Mouse (Mus musculus): ENCODE measurements around the gene Fbxw8. TPM values are rescaled to one million over a fixed set of nuclear protein-coding genes. Genes with fewer than 3 reads are reported as not detected.

Fbxw8 gene
- total and polyA plus RNA-seq, 2 experiments, result 15.9 to 31.7 TPM

DNA sequence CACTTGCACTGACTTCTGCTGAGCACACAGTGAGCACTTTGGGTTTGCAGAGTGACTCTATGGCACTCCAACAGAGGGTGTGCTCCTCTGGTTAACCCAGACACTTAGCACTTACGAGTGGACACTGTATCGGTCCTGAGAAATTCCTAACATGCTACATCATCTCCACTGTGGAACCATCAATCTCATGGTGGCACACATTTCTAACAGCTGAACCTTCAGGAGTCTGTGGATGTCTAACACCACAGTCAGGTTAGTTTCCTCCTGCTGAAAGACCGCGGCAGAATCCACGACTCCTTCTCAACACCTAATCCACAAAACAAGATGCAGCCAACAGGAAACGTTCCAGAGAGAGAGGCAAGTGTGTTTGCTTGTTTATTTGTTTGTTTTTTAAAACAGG, 76.7 kb downstream of the Fbxw8 start:
- Histone ChIP-seq H3K4me3 (ENCODE audit: insufficient read depth, low read depth, low read length) (no peak overlapping the region), H3K27ac (replicated peaks; ENCODE audit: insufficient read depth, low read depth, low read length) (no peak overlapping the region), H3K9ac (ENCODE audit: low read depth, low read length) (no peak overlapping the region), H3K36me3 (ENCODE audit: control insufficient read depth, insufficient read depth, low read length) (no peaks in the 10 kb centered on the region), H3K4me1 (ENCODE audit: control insufficient read depth, insufficient read depth, low read length) (no peaks in the 10 kb centered on the region), H3K79me2 (ENCODE audit: control insufficient read depth, insufficient read depth, low read length) (no peaks in the 10 kb centered on the region), H3K27me3 (ENCODE audit: control insufficient read depth, insufficient read depth, low read length) (no peaks in the 10 kb centered on the region)
- no peak for DNase-seq (ENCODE audit: extremely low read depth, low read depth, low spot score)
- 90% methylated on average over 6 of the region's 6 CpGs for WGBS
- TF ChIP-seq CTCF (IDR thresholded peaks at IDR 0.05; ENCODE audit: low read depth, low read length) (no peak), POLR2A (IDR thresholded peaks at IDR 0.05; ENCODE audit: extremely low read depth, insufficient read depth, low read length) (no peak)

DNA sequence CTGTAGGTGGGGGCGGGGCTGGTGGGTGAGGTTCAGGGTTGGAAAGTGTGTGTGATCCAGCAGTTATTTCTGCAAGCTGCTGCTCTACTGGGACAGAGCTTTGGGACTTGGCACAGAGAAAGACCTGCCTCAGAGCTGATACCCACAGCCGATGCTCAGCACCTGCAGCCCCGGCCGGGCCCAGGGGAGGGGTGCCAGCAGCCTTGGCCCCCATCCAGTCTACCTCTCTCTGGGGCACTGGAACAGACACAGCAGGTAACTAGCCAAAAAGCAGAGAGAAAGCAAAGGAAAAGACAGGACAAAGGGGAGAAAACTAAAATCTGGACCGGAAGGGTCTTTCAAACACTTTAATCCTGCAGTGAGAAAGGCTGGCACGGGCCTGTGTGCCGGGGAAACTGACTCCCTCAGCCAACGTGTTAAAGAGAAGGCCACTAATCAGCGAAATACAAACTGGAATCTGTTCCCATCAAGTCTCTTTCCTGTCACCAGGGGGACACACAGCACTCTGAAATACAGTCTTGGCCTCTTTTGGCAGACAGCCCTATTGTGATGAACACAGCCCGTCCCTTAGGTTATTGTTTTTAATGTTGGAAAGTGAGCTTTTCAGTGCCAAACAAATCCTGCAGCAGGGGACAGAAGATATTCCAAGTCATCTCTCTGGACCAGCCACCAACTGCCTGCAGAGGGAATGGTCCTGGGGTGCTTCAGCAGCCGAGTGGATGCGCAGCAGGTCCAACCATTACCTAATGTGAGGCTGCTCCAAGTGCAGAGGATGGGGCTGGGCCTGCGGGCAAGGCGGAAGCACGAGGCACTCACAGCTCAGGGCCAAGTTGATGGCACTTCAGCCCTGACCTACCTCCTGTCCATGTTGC, 78.3 kb downstream of the Fbxw8 start:
- no peak overlapping the region for H3K4me3 ChIP-seq (ENCODE audit: insufficient read depth, low read depth, low read length)
- WGBS, result 89% methylated on average over 15 of the region's 15 CpGs
- TF ChIP-seq POLR2A (IDR thresholded peaks at IDR 0.05; ENCODE audit: extremely low read depth, insufficient read depth, low read length), result no peak
- no peak for TF ChIP-seq CTCF (IDR thresholded peaks at IDR 0.05; ENCODE audit: low read depth, low read length)
- H3K9ac ChIP-seq (ENCODE audit: low read depth, low read length), result no peak overlapping the region
- H3K27me3 ChIP-seq (ENCODE audit: control insufficient read depth, insufficient read depth, low read length), result no peaks in the 10 kb centered on the region
- no peak overlapping the region for H3K27ac ChIP-seq (replicated peaks; ENCODE audit: insufficient read depth, low read depth, low read length)
- no peaks in the 10 kb centered on the region for H3K79me2 ChIP-seq (ENCODE audit: control insufficient read depth, insufficient read depth, low read length)
- H3K4me1 ChIP-seq (ENCODE audit: control insufficient read depth, insufficient read depth, low read length), result no peaks in the 10 kb centered on the region
- no peaks in the 10 kb centered on the region for H3K36me3 ChIP-seq (ENCODE audit: control insufficient read depth, insufficient read depth, low read length)
- no peak for DNase-seq (ENCODE audit: extremely low read depth, low read depth, low spot score)

DNA sequence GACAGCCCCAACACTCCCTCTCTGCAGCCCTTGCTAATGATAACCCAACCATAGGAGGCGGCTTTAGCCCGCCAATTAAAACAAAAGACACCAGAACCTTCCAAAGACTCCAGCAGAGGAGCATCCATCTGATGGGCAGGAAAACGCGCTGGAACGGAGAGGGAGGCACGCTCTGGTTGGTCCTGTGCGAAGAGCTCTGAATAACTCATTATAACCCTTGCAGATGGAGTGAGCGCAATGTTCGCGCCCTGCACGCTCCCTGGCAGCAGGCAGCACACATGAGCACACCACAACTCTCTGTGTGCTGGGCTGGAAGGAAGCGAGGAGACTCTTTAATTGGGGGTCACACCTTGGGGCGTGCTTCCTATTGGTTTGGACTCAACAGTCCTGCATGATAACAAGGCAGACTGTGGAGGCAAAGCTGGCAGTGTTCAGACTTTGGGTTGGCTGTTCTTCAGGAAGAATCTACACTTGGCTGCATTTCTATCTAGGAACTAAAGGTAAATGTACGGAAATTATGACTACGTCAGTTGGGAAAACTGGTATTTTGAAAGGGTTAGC, 82.0 kb downstream of the Fbxw8 start:
- TF ChIP-seq CTCF (IDR thresholded peaks at IDR 0.05; ENCODE audit: low read depth, low read length) (no peak), POLR2A (IDR thresholded peaks at IDR 0.05; ENCODE audit: extremely low read depth, insufficient read depth, low read length) (no peak)
- WGBS, result 93% methylated on average over 15 of the region's 15 CpGs
- no peak overlapping the region for H3K4me3 ChIP-seq (ENCODE audit: insufficient read depth, low read depth, low read length)
- no peaks in the 10 kb centered on the region for H3K36me3 ChIP-seq (ENCODE audit: control insufficient read depth, insufficient read depth, low read length)
- no peaks in the 10 kb centered on the region for H3K79me2 ChIP-seq (ENCODE audit: control insufficient read depth, insufficient read depth, low read length)
- no peak for DNase-seq (ENCODE audit: extremely low read depth, low read depth, low spot score)
- H3K27me3 ChIP-seq (ENCODE audit: control insufficient read depth, insufficient read depth, low read length), result no peaks in the 10 kb centered on the region
- H3K27ac ChIP-seq (replicated peaks; ENCODE audit: insufficient read depth, low read depth, low read length), result no peak overlapping the region
- H3K9ac ChIP-seq (ENCODE audit: low read depth, low read length), result no peak overlapping the region
- H3K4me1 ChIP-seq (ENCODE audit: control insufficient read depth, insufficient read depth, low read length), result no peaks in the 10 kb centered on the region

DNA sequence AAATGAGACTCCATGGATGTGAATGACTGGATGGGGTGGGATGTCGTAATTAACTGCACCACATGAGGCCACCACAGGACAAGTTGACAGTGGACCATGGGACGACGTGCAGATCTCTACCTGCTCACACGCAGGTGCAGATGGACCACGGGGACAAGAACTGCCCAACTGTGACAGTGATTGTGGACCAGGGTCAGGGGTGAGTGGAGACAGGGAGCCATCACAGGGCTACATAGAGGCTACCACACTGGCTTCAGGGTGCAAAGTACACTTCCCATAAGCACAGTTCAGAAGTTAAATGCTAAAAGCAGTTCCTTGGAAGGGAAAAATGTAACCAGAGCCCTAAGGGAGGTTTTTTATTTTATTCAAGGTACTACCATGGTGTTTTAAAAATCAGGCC, 83.5 kb downstream of the Fbxw8 start:
- DNase-seq (ENCODE audit: extremely low read depth, low read depth, low spot score), result no peak
- WGBS, result 66% methylated on average over 5 of the region's 5 CpGs
- Histone ChIP-seq H3K79me2 (ENCODE audit: control insufficient read depth, insufficient read depth, low read length) (no peaks in the 10 kb centered on the region), H3K36me3 (ENCODE audit: control insufficient read depth, insufficient read depth, low read length) (no peaks in the 10 kb centered on the region), H3K4me3 (ENCODE audit: insufficient read depth, low read depth, low read length) (no peak overlapping the region), H3K27me3 (ENCODE audit: control insufficient read depth, insufficient read depth, low read length) (no peaks in the 10 kb centered on the region), H3K4me1 (ENCODE audit: control insufficient read depth, insufficient read depth, low read length) (no peaks in the 10 kb centered on the region), H3K27ac (replicated peaks; ENCODE audit: insufficient read depth, low read depth, low read length) (no peak overlapping the region), H3K9ac (ENCODE audit: low read depth, low read length) (no peak overlapping the region)
- TF ChIP-seq CTCF (IDR thresholded peaks at IDR 0.05; ENCODE audit: low read depth, low read length), result no peak
- TF ChIP-seq POLR2A (IDR thresholded peaks at IDR 0.05; ENCODE audit: extremely low read depth, insufficient read depth, low read length), result no peak

DNA sequence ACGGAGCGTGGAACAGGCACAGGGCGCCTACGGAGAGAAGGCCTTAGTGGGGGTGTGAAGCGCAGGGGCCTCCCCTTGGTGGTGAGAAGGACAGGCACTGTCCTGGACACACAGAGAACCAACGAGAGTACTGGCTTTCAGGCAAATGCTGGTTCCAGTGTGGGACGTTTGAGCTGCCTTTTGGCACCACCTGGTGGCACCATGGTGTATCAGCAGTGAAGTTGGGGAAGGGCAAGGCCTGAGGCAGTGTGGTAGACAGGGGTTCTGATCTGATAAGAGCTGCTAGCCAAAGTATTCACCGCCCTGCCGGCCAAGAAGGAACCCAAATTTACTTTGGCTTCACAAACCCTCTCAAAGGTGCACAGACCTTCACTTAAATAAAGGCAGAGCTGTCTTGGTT, 85.9 kb downstream of the Fbxw8 start:
- 57% methylated on average over 9 of the region's 9 CpGs for WGBS
- Histone ChIP-seq H3K4me1 (ENCODE audit: control insufficient read depth, insufficient read depth, low read length) (no peaks in the 10 kb centered on the region), H3K9ac (ENCODE audit: low read depth, low read length) (no peak overlapping the region), H3K36me3 (ENCODE audit: control insufficient read depth, insufficient read depth, low read length) (no peaks in the 10 kb centered on the region), H3K4me3 (ENCODE audit: insufficient read depth, low read depth, low read length) (no peak overlapping the region), H3K79me2 (ENCODE audit: control insufficient read depth, insufficient read depth, low read length) (no peaks in the 10 kb centered on the region), H3K27me3 (ENCODE audit: control insufficient read depth, insufficient read depth, low read length) (no peaks in the 10 kb centered on the region), H3K27ac (replicated peaks; ENCODE audit: insufficient read depth, low read depth, low read length) (no peak overlapping the region)
- peak; percentile 12 for DNase-seq (ENCODE audit: extremely low read depth, low read depth, low spot score)
- TF ChIP-seq POLR2A (IDR thresholded peaks at IDR 0.05; ENCODE audit: extremely low read depth, insufficient read depth, low read length) (no peak), CTCF (IDR thresholded peaks at IDR 0.05; ENCODE audit: low read depth, low read length) (peak; percentile 92)

DNA sequence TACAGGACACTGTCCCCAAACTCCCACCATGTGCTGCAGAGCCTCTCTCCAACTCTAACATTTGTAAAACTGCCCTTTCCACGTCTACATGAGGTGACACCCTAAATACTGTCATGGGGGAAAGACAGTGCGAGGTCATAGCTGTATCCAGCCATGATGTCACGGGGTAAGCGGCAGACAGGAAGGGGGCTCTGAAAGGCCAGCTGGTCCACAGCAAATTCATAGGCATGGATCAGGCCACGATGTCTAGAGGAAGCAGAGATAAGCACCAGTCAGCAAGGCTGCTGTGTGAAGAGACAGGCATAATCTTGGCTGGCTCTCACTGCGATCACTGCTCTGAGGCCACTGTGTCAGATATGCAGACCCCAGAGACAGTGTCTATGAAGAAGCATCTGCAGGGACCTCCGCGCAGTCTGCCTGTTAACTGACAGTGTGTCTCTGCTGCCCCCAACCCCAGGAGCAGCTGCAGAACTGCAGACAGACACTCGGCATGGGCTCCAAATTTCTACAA, 87.2 kb downstream of the Fbxw8 start:
- no peaks in the 10 kb centered on the region for H3K4me1 ChIP-seq (ENCODE audit: control insufficient read depth, insufficient read depth, low read length)
- TF ChIP-seq CTCF (IDR thresholded peaks at IDR 0.05; ENCODE audit: low read depth, low read length), result no peak
- TF ChIP-seq POLR2A (IDR thresholded peaks at IDR 0.05; ENCODE audit: extremely low read depth, insufficient read depth, low read length), result no peak
- WGBS, result 89% methylated on average over 9 of the region's 9 CpGs
- H3K79me2 ChIP-seq (ENCODE audit: control insufficient read depth, insufficient read depth, low read length), result no peaks in the 10 kb centered on the region
- H3K36me3 ChIP-seq (ENCODE audit: control insufficient read depth, insufficient read depth, low read length), result no peaks in the 10 kb centered on the region
- H3K4me3 ChIP-seq (ENCODE audit: insufficient read depth, low read depth, low read length), result no peak overlapping the region
- no peak overlapping the region for H3K27ac ChIP-seq (replicated peaks; ENCODE audit: insufficient read depth, low read depth, low read length)
- DNase-seq (ENCODE audit: extremely low read depth, low read depth, low spot score), result no peak
- H3K9ac ChIP-seq (ENCODE audit: low read depth, low read length), result no peak overlapping the region
- H3K27me3 ChIP-seq (ENCODE audit: control insufficient read depth, insufficient read depth, low read length), result no peaks in the 10 kb centered on the region
